Mouse (Mus musculus) embryonic facial prominence, embryonic 12.5 days (tissue): Measurements from ENCODE around the gene Pcsk2. TPM values are rescaled to one million over a fixed set of nuclear protein-coding genes. Genes with fewer than 3 reads are reported as not detected.

ENCODE experiments used
- ATAC-seq: fragments of 200-750 bp; cut with Nextera tagmentation; 2 replicates; pipeline ENCODE4 v1.8.0; 2017; ENCODE audit not compliant: insufficient number of reproducible peaks, insufficient read depth, low FRiP score, low TSS enrichment
- H3K27ac ChIP-seq: fragments of 300-500 bp; sonication (generic); 2 replicates; pipeline ENCODE4 v1.5.1; 2016; ENCODE audit warnings: mild to moderate bottlenecking
- H3K27me3 ChIP-seq: fragments of 300-500 bp; sonication (generic); 2 replicates; pipeline ENCODE4 v1.6.1; 2016; ENCODE audit warnings: mild to moderate bottlenecking, moderate library complexity
- H3K36me3 ChIP-seq: fragments of 300-500 bp; sonication (generic); 2 replicates; pipeline ENCODE4 v1.6.1; 2016; ENCODE audit warnings: mild to moderate bottlenecking
- H3K4me1 ChIP-seq: fragments of 300-500 bp; sonication (generic); 2 replicates; pipeline ENCODE4 v1.6.1; 2016
- H3K4me2 ChIP-seq: fragments of 300-500 bp; sonication (generic); replicated peaks from 2 replicates; pipeline ENCODE4 v1.6.1; 2016; ENCODE audit warnings: mild to moderate bottlenecking, moderate library complexity
- H3K4me3 ChIP-seq: fragments of 300-500 bp; sonication (generic); 2 replicates; pipeline ENCODE4 v1.5.1; 2016; ENCODE audit warnings: mild to moderate bottlenecking
- H3K9ac ChIP-seq: fragments of 300-500 bp; sonication (generic); 2 replicates; pipeline ENCODE4 v1.6.1; 2016; ENCODE audit warnings: mild to moderate bottlenecking, moderate library complexity
- H3K9me3 ChIP-seq: fragments of 300-500 bp; sonication (generic); 2 replicates; pipeline ENCODE4 v1.6.1; 2016; ENCODE audit warnings: mild to moderate bottlenecking, moderate library complexity
- WGBS: fragments of 180-500 bp; shearing (Covaris S2); methylation state at CpG from one replicate; pipeline ENCODE4 v1.1.7; 2016; 5-methylcytosine and 5-hydroxymethylcytosine counted together
- polyA plus RNA-seq: library from polyadenylated mRNA; unstranded; fragments of >200 nt; fragmentation: Nextera tagmentation; extraction: Ambion mirVana; gene quantifications from 2 replicates; pipeline ENCODE4 v1.2.1, GENCODE M21; 2016

The Pcsk2 gene
- polyA plus RNA-seq, result 1.3 and 1.8 TPM in 2 replicates

GRCm38 (mm10) chr2:143545758-143546246 lies at the start of gene Pcsk2:
Gene Pcsk2, plus strand, starts transcription at chr2:143546156.
- peaks cover 48% of the 10 kb centered on the region for H3K27me3 ChIP-seq
- H3K9ac ChIP-seq, result peak within 1 kb of the TSS; percentile 40
- H3K36me3 ChIP-seq, result no peaks in the 10 kb centered on the region
- under 1% methylated on average over 37 of the region's 51 CpGs for whole genome bisulfite sequencing
- H3K27ac ChIP-seq, result no peak within 1 kb of the TSS
- H3K9me3 ChIP-seq, result no peaks in the 10 kb centered on the region
- peak within 1 kb of the TSS; percentile 81 for H3K4me2 ChIP-seq
- H3K4me3 ChIP-seq, result peak within 1 kb of the TSS; percentile 47
- ATAC-seq, result peak; percentile 89
- peaks cover 11% of the 10 kb centered on the region; the same call in 1 of the 2 replicates for H3K4me1 ChIP-seq

GRCm38 (mm10) chr2:143500845-143501244 lies 45.1 kb upstream of the Pcsk2 start:
- no peaks in the 10 kb centered on the region for H3K36me3 ChIP-seq
- no peaks in the 10 kb centered on the region for H3K4me1 ChIP-seq
- no peak overlapping the region for H3K27ac ChIP-seq
- no peak overlapping the region for H3K4me2 ChIP-seq
- H3K4me3 ChIP-seq, result no peak overlapping the region
- 97% methylated on average over 9 of the region's 9 CpGs for WGBS
- H3K9ac ChIP-seq, result no peak overlapping the region
- no peaks in the 10 kb centered on the region for H3K27me3 ChIP-seq
- no peaks in the 10 kb centered on the region for H3K9me3 ChIP-seq
- no peak for ATAC-seq

GRCm38 (mm10) chr2:143501760-143502159 lies 44.2 kb upstream of the Pcsk2 start:
- Histone ChIP-seq H3K27me3 (no peaks in the 10 kb centered on the region), H3K4me3 (no peak overlapping the region), H3K27ac (no peak overlapping the region), H3K36me3 (no peaks in the 10 kb centered on the region), H3K9ac (no peak overlapping the region), H3K4me2 (no peak overlapping the region), H3K4me1 (no peaks in the 10 kb centered on the region), H3K9me3 (no peaks in the 10 kb centered on the region)
- no peak for ATAC-seq
- 62% methylated on average over 5 of the region's 5 CpGs for WGBS

- H3K9ac ChIP-seq, result no peak overlapping the region
- no peak overlapping the region for H3K4me3 ChIP-seq
- no peak overlapping the region for H3K27ac ChIP-seq
- no peaks in the 10 kb centered on the region for H3K36me3 ChIP-seq
- no peak overlapping the region for H3K4me2 ChIP-seq
- no peak for ATAC-seq
- no peaks in the 10 kb centered on the region for H3K9me3 ChIP-seq
- H3K4me1 ChIP-seq, result no peaks in the 10 kb centered on the region
- no peaks in the 10 kb centered on the region for H3K27me3 ChIP-seq
- WGBS, result 94% methylated on average over 3 of the region's 3 CpGs
Observed at GRCm38 (mm10) chr2:143502203-143502602, 43.8 kb upstream of the Pcsk2 start.

- Histone ChIP-seq H3K27ac (no peak overlapping the region), H3K4me2 (no peak overlapping the region), H3K4me3 (no peak overlapping the region), H3K27me3 (no peaks in the 10 kb centered on the region), H3K36me3 (no peaks in the 10 kb centered on the region), H3K9me3 (no peaks in the 10 kb centered on the region), H3K9ac (no peak overlapping the region), H3K4me1 (no peaks in the 10 kb centered on the region)
- no peak for ATAC-seq
- WGBS, result 12% methylated on average over 3 of the region's 3 CpGs
Observed at GRCm38 (mm10) chr2:143536485-143536884, 9.5 kb upstream of the Pcsk2 start.

GRCm38 (mm10) chr2:143545299-143545751 lies 631 bp upstream of the Pcsk2 start:
- Histone ChIP-seq H3K9ac (peak overlapping the region; percentile 40), H3K4me2 (peak overlapping the region; percentile 81), H3K9me3 (no peaks in the 10 kb centered on the region), H3K27me3 (peaks cover 48% of the 10 kb centered on the region), H3K4me3 (peak overlapping the region; percentile 47), H3K36me3 (no peaks in the 10 kb centered on the region), H3K27ac (no peak overlapping the region), H3K4me1 (peaks cover 11% of the 10 kb centered on the region; the same call in 1 of the 2 replicates)
- WGBS, result under 1% methylated on average over 7 of the region's 7 CpGs
- peak; percentile 53 for ATAC-seq

- 2% methylated on average over 33 of the region's 33 CpGs for WGBS
- H3K27ac ChIP-seq, result no peak overlapping the region
- H3K9ac ChIP-seq, result 0 out of 2 replicates have a peak overlapping the region, but pooled peaks have one; percentile 24
- no peaks in the 10 kb centered on the region for H3K9me3 ChIP-seq
- peak overlapping the region; percentile 47 for H3K4me3 ChIP-seq
- H3K4me2 ChIP-seq, result peak overlapping the region; percentile 81
- ATAC-seq, result peak; percentile 55; the same call in 1 of the 2 replicates
- H3K4me1 ChIP-seq, result peaks cover 11% of the 10 kb centered on the region; the same call in 1 of the 2 replicates
- peaks cover 48% of the 10 kb centered on the region for H3K27me3 ChIP-seq
- no peaks in the 10 kb centered on the region for H3K36me3 ChIP-seq
Observed at GRCm38 (mm10) chr2:143546412-143547211, 656 bp downstream of the Pcsk2 start.

GRCm38 (mm10) chr2:143547251-143548090 lies 1.5 kb downstream of the Pcsk2 start:
- WGBS, result 2% methylated on average over 32 of the region's 32 CpGs
- peak overlapping the region; percentile 47 for H3K4me3 ChIP-seq

GRCm38 (mm10) chr2:143560384-143560783 lies 14.4 kb downstream of the Pcsk2 start:
- Histone ChIP-seq H3K9me3 (no peaks in the 10 kb centered on the region), H3K9ac (no peak overlapping the region), H3K36me3 (no peaks in the 10 kb centered on the region), H3K4me2 (no peak overlapping the region), H3K4me3 (no peak overlapping the region), H3K27me3 (no peaks in the 10 kb centered on the region), H3K4me1 (no peaks in the 10 kb centered on the region), H3K27ac (no peak overlapping the region)
- no peak for ATAC-seq
- WGBS, result 71% methylated on average over 4 of the region's 4 CpGs

More at GRCm38 (mm10) chr2:143547251-143548090, 1.5 kb downstream of the Pcsk2 start:
- no peak overlapping the region for H3K27ac ChIP-seq
- peak overlapping the region; percentile 81; the same call in 1 of the 2 replicates for H3K4me2 ChIP-seq
- H3K9ac ChIP-seq, result no peak overlapping the region
- no peaks in the 10 kb centered on the region for H3K36me3 ChIP-seq
- ATAC-seq, result no peak
- peaks cover 11% of the 10 kb centered on the region; the same call in 1 of the 2 replicates for H3K4me1 ChIP-seq
- peaks cover 48% of the 10 kb centered on the region for H3K27me3 ChIP-seq
- no peaks in the 10 kb centered on the region for H3K9me3 ChIP-seq

- Histone ChIP-seq H3K4me3 (no peak overlapping the region), H3K9ac (no peak overlapping the region), H3K27me3 (no peaks in the 10 kb centered on the region), H3K4me1 (no peaks in the 10 kb centered on the region), H3K9me3 (no peaks in the 10 kb centered on the region), H3K4me2 (no peak overlapping the region), H3K36me3 (no peaks in the 10 kb centered on the region), H3K27ac (no peak overlapping the region)
- WGBS, result 77% methylated on average over 2 of the region's 2 CpGs
- ATAC-seq, result no peak
Observed at GRCm38 (mm10) chr2:143565062-143565461, 19.1 kb downstream of the Pcsk2 start.

- no peak overlapping the region for H3K4me3 ChIP-seq
- no peak overlapping the region for H3K4me2 ChIP-seq
- WGBS, result 92% methylated on average over 6 of the region's 6 CpGs
- no peaks in the 10 kb centered on the region for H3K9me3 ChIP-seq
- no peaks in the 10 kb centered on the region for H3K36me3 ChIP-seq
- no peak overlapping the region for H3K9ac ChIP-seq
- H3K27ac ChIP-seq, result no peak overlapping the region
- ATAC-seq, result no peak
- H3K4me1 ChIP-seq, result no peaks in the 10 kb centered on the region
- no peaks in the 10 kb centered on the region for H3K27me3 ChIP-seq
Observed at GRCm38 (mm10) chr2:143565961-143566360, 20.0 kb downstream of the Pcsk2 start.
